Mouse (Mus musculus) G1E (cell line): Measurements from ENCODE around the gene Map7.

Experiments used
- CTCF ChIP-seq: IDR thresholded peaks from 2 replicates; pipeline ENCODE4 v1.5.1; 2012; ENCODE audit warnings: low read depth, low read length, inconsistent platforms, mixed read lengths
- GATA1 ChIP-seq: IDR thresholded peaks from 2 replicates; pipeline ENCODE4 v1.6.1; 2012; ENCODE audit warnings: borderline replicate concordance, low read length, inconsistent platforms, mixed read lengths
- GATA2 ChIP-seq: IDR thresholded peaks from 2 replicates; pipeline ENCODE4 v1.6.1; 2012; ENCODE audit warnings: low read depth, low read length, inconsistent platforms, borderline replicate concordance

GRCm38 (mm10) chr10:20170605-20171088, 22.4 kb downstream of the Map7 start:
- TF ChIP-seq CTCF (no peak), GATA1 (no peak), GATA2 (no peak)
